Mouse (Mus musculus): ENCODE data around the gene Olfr372.
"Not testable (repeated sequence)": the region's sequence is repeated elsewhere in the genome, so short reads cannot be mapped to it uniquely, and the experiment has no call there.

Olfr372 gene

DNA sequence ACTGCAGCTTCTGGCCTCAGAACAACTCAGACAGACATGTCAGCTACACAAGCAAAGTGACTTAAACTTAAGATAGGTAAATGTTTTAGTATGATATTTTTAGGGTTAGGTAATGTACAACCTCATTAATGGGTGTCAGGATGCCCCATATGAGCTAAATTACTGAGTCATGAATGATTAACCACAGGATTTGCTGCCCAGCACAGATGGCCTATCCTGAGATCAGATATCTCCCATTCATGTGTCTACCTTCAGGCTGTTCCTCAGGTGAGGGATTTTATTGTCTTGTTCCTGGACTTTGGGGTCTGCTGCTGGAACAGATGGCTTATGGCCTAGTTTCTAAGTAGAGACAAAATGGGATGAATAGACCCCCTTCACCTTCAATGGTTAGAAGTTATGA is 55.7 kb downstream of the Olfr372 start:
- not testable (repeated sequence) for ATAC-seq (ENCODE audit: insufficient number of reproducible peaks, low FRiP score, low TSS enrichment)

DNA sequence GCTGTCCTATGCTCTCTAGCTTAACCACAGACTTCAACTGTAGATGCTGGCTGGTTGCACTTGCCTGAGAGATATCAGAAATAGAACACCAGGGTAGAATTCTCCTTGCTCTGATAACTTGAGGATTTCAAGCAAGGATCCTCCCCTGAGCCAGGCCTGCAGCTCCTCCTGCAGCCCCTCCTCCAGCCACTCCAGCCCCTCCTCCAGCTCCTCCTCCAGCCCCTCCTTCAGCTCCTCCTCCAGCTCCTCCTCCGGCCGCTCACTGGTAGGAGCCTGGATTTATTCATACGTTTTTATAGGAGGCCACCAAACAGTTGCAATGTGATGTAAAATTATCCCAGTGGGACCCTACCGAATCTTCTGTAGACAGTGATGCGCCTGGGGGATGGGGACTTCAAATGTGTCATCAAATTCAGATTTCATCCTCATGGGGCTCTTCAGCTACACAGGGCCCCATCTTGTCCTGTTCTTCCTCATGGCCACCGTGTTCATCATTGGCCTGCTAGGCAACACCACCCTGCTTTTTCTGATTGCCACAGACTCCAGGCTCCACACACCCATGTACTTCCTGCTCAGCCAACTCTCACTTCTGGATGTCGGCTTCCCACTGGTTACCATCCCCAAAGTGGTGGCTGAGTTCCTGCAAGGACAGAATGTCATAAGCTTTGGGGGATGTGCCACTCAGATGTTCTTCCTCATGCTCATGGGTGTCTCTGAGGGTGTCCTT is 58.5 kb downstream of the Olfr372 start:
- ATAC-seq (ENCODE audit: insufficient number of reproducible peaks, low FRiP score, low TSS enrichment), result not testable (repeated sequence)

DNA sequence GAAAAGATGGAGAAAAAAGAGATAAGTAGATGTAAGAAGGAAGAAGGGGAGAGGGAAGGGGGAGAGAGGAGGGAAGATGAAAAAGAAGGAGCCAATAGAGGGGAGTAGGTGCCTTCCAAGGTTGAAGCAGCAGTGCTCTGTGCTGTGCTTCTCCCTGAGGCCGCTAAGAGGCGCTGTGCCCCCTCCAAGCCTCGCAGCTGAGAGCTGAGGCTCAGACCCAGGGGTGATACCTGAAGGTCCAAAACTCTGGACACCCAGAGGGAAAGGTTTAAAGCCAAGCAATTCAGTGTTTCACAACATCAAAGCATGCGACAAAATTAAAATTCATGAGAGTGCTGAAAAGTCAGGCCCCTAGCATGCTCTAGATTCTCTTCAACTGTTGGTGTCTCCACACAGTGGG is 64.1 kb downstream of the Olfr372 start:
- no peak for ATAC-seq (ENCODE audit: insufficient number of reproducible peaks, low FRiP score, low TSS enrichment)

DNA sequence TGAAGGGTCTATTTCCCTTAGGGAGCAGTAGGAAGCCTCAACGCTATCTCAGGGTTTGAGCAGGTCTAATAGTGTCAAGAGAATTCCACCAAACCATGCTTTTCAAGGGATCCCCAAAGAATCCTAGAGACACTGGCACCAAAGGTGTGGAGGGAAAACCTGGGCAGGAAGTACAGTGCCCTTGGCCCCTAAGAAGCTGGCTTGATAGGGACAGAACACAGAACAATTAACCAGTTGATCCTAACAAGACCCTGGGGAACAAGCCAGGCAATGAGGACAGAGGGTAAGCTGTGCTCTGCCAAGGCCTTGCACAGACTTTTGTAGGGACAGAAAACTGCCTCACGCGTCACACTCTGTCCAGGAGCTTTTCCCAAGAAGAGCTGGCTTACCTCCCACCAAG is 65.7 kb downstream of the Olfr372 start, which contains the start of gene Olfr374:
Olfr374 (plus strand) TSS at position 301 of the 400 bp plus-strand sequence.
- no peak for ATAC-seq (ENCODE audit: insufficient number of reproducible peaks, low FRiP score, low TSS enrichment)

Measured in cerebellum, adult (tissue).